Mouse (Mus musculus): ENCODE measurements around the gene Ttc7b. TPM values are rescaled to one million over a fixed set of nuclear protein-coding genes. Genes with fewer than 3 reads are reported as not detected.

The Ttc7b gene
- polyA plus RNA-seq, 1 experiment from 2014 or later = 7.4 TPM

- H3K4me2 ChIP-seq (ENCODE audit: low read length) = no peak overlapping the region
- no peaks in the 10 kb centered on the region for H3K36me3 ChIP-seq (ENCODE audit: control insufficient read depth, insufficient read depth)
- H3K9ac ChIP-seq (replicated peaks; ENCODE audit: low read depth, low read length) = no peak overlapping the region
- no peak overlapping the region for H3K4me3 ChIP-seq (replicated peaks; ENCODE audit: low read length)
- no peaks in the 10 kb centered on the region for H3K27me3 ChIP-seq (replicated peaks; ENCODE audit: control insufficient read depth, insufficient read depth, low read length)
- no peaks in the 10 kb centered on the region for H3K9me3 ChIP-seq (ENCODE audit: control insufficient read depth, low read length)
- no peak for ATAC-seq
- WGBS = 73% methylated on average over 3 of the region's 3 CpGs
- H3K27ac ChIP-seq (ENCODE audit: low read length) = no peak overlapping the region
- peaks cover 28% of the 10 kb centered on the region for H3K4me1 ChIP-seq (replicated peaks; ENCODE audit: control insufficient read depth, insufficient read depth, low read length)
These were observed 243.1 kb downstream of the Ttc7b start for GRCm38 (mm10) chr12:100277534-100277905.

- H3K9me3 ChIP-seq (ENCODE audit: control insufficient read depth, low read length) = no peaks in the 10 kb centered on the region
- H3K9ac ChIP-seq (replicated peaks; ENCODE audit: low read depth, low read length) = 0 out of 2 replicates have a peak overlapping the region, but pooled peaks have one; percentile 26
- H3K4me3 ChIP-seq (replicated peaks; ENCODE audit: low read length) = no peak overlapping the region
- no peak overlapping the region for H3K4me2 ChIP-seq (ENCODE audit: low read length)
- peak overlapping the region; percentile 44 for H3K27ac ChIP-seq (ENCODE audit: low read length)
- ATAC-seq = peak; percentile 47; the same call in 1 of the 2 replicates
- peaks cover 21% of the 10 kb centered on the region for H3K4me1 ChIP-seq (replicated peaks; ENCODE audit: control insufficient read depth, insufficient read depth, low read length)
- 25% methylated on average over 20 of the region's 20 CpGs for whole genome bisulfite sequencing
- no peaks in the 10 kb centered on the region for H3K27me3 ChIP-seq (replicated peaks; ENCODE audit: control insufficient read depth, insufficient read depth, low read length)
- H3K36me3 ChIP-seq (ENCODE audit: control insufficient read depth, insufficient read depth) = no peaks in the 10 kb centered on the region
These were observed 243.8 kb downstream of the Ttc7b start for GRCm38 (mm10) chr12:100276607-100277533.

GRCm38 (mm10) chr12:100275850-100276249 is 244.8 kb downstream of the Ttc7b start:
- 72% methylated on average over 5 of the region's 5 CpGs for WGBS

GRCm38 (mm10) chr12:100273033-100273432 is 247.6 kb downstream of the Ttc7b start:
- H3K4me1 ChIP-seq (replicated peaks; ENCODE audit: control insufficient read depth, insufficient read depth, low read length) = peaks cover 15% of the 10 kb centered on the region
- H3K9ac ChIP-seq (replicated peaks; ENCODE audit: low read depth, low read length) = no peak overlapping the region
- no peak overlapping the region for H3K4me2 ChIP-seq (ENCODE audit: low read length)
- no peaks in the 10 kb centered on the region for H3K27me3 ChIP-seq (replicated peaks; ENCODE audit: control insufficient read depth, insufficient read depth, low read length)
- H3K9me3 ChIP-seq (ENCODE audit: control insufficient read depth, low read length) = no peaks in the 10 kb centered on the region
- no peak overlapping the region for H3K4me3 ChIP-seq (replicated peaks; ENCODE audit: low read length)
- no peak overlapping the region for H3K27ac ChIP-seq (ENCODE audit: low read length)
- ATAC-seq = no peak
- no peaks in the 10 kb centered on the region for H3K36me3 ChIP-seq (ENCODE audit: control insufficient read depth, insufficient read depth)
- WGBS = 84% methylated on average over 2 of the region's 2 CpGs

More at GRCm38 (mm10) chr12:100275850-100276249, 244.8 kb downstream of the Ttc7b start:
- H3K4me2 ChIP-seq (ENCODE audit: low read length) = no peak overlapping the region
- no peaks in the 10 kb centered on the region for H3K36me3 ChIP-seq (ENCODE audit: control insufficient read depth, insufficient read depth)
- no peak overlapping the region for H3K4me3 ChIP-seq (replicated peaks; ENCODE audit: low read length)
- H3K27me3 ChIP-seq (replicated peaks; ENCODE audit: control insufficient read depth, insufficient read depth, low read length) = no peaks in the 10 kb centered on the region
- H3K27ac ChIP-seq (ENCODE audit: low read length) = no peak overlapping the region; the same call in 1 of the 2 replicates
- no peak for ATAC-seq
- H3K4me1 ChIP-seq (replicated peaks; ENCODE audit: control insufficient read depth, insufficient read depth, low read length) = peaks cover 15% of the 10 kb centered on the region
- no peaks in the 10 kb centered on the region for H3K9me3 ChIP-seq (ENCODE audit: control insufficient read depth, low read length)
- H3K9ac ChIP-seq (replicated peaks; ENCODE audit: low read depth, low read length) = no peak overlapping the region

GRCm38 (mm10) chr12:100269967-100270662 is 250.5 kb downstream of the Ttc7b start:
- Histone ChIP-seq H3K4me2 (ENCODE audit: low read length) (no peak overlapping the region), H3K9ac (replicated peaks; ENCODE audit: low read depth, low read length) (no peak overlapping the region), H3K4me3 (replicated peaks; ENCODE audit: low read length) (no peak overlapping the region), H3K4me1 (replicated peaks; ENCODE audit: control insufficient read depth, insufficient read depth, low read length) (peaks cover 12% of the 10 kb centered on the region), H3K36me3 (ENCODE audit: control insufficient read depth, insufficient read depth) (no peaks in the 10 kb centered on the region), H3K27me3 (replicated peaks; ENCODE audit: control insufficient read depth, insufficient read depth, low read length) (no peaks in the 10 kb centered on the region), H3K27ac (ENCODE audit: low read length) (no peak overlapping the region), H3K9me3 (ENCODE audit: control insufficient read depth, low read length) (no peaks in the 10 kb centered on the region)
- ATAC-seq = no peak
- WGBS = 87% methylated on average over 9 of the region's 9 CpGs

- 14% methylated on average over 6 of the region's 6 CpGs for WGBS
- ATAC-seq = no peak
These were observed 252.6 kb downstream of the Ttc7b start for GRCm38 (mm10) chr12:100268011-100268410.

GRCm38 (mm10) chr12:100265546-100266309 is 254.9 kb downstream of the Ttc7b start:
- no peaks in the 10 kb centered on the region for H3K9me3 ChIP-seq (ENCODE audit: control insufficient read depth, low read length)
- H3K4me1 ChIP-seq (replicated peaks; ENCODE audit: control insufficient read depth, insufficient read depth, low read length) = peaks cover 15% of the 10 kb centered on the region
- H3K9ac ChIP-seq (replicated peaks; ENCODE audit: low read depth, low read length) = no peak overlapping the region
- no peak overlapping the region for H3K4me3 ChIP-seq (replicated peaks; ENCODE audit: low read length)
- no peaks in the 10 kb centered on the region for H3K27me3 ChIP-seq (replicated peaks; ENCODE audit: control insufficient read depth, insufficient read depth, low read length)
- H3K27ac ChIP-seq (ENCODE audit: low read length) = peak overlapping the region; percentile 51
- WGBS = 32% methylated on average over 9 of the region's 9 CpGs
- peak; percentile 89 for ATAC-seq
- no peak overlapping the region for H3K4me2 ChIP-seq (ENCODE audit: low read length)
- no peaks in the 10 kb centered on the region for H3K36me3 ChIP-seq (ENCODE audit: control insufficient read depth, insufficient read depth)

More at GRCm38 (mm10) chr12:100268011-100268410, 252.6 kb downstream of the Ttc7b start:
- Histone ChIP-seq H3K4me3 (replicated peaks; ENCODE audit: low read length) (no peak overlapping the region), H3K27me3 (replicated peaks; ENCODE audit: control insufficient read depth, insufficient read depth, low read length) (no peaks in the 10 kb centered on the region), H3K4me1 (replicated peaks; ENCODE audit: control insufficient read depth, insufficient read depth, low read length) (peaks cover 15% of the 10 kb centered on the region), H3K4me2 (ENCODE audit: low read length) (no peak overlapping the region), H3K9ac (replicated peaks; ENCODE audit: low read depth, low read length) (no peak overlapping the region), H3K9me3 (ENCODE audit: control insufficient read depth, low read length) (no peaks in the 10 kb centered on the region), H3K36me3 (ENCODE audit: control insufficient read depth, insufficient read depth) (no peaks in the 10 kb centered on the region), H3K27ac (ENCODE audit: low read length) (no peak overlapping the region)

GRCm38 (mm10) chr12:100264941-100265340 is 255.7 kb downstream of the Ttc7b start:
- no peak for ATAC-seq
- WGBS = 89% methylated on average over 4 of the region's 4 CpGs

GRCm38 (mm10) chr12:100262846-100263245 is 257.8 kb downstream of the Ttc7b start:
- H3K36me3 ChIP-seq (ENCODE audit: control insufficient read depth, insufficient read depth) = no peaks in the 10 kb centered on the region
- peaks cover 19% of the 10 kb centered on the region for H3K4me1 ChIP-seq (replicated peaks; ENCODE audit: control insufficient read depth, insufficient read depth, low read length)
- WGBS = 68% methylated on average over 6 of the region's 6 CpGs
- no peak overlapping the region for H3K4me3 ChIP-seq (replicated peaks; ENCODE audit: low read length)
- no peak overlapping the region for H3K9ac ChIP-seq (replicated peaks; ENCODE audit: low read depth, low read length)
- H3K27me3 ChIP-seq (replicated peaks; ENCODE audit: control insufficient read depth, insufficient read depth, low read length) = no peaks in the 10 kb centered on the region
- no peak for ATAC-seq
- H3K4me2 ChIP-seq (ENCODE audit: low read length) = no peak overlapping the region
- no peak overlapping the region for H3K27ac ChIP-seq (ENCODE audit: low read length)
- no peaks in the 10 kb centered on the region for H3K9me3 ChIP-seq (ENCODE audit: control insufficient read depth, low read length)

More at GRCm38 (mm10) chr12:100264941-100265340, 255.7 kb downstream of the Ttc7b start:
- no peaks in the 10 kb centered on the region for H3K9me3 ChIP-seq (ENCODE audit: control insufficient read depth, low read length)
- H3K27ac ChIP-seq (ENCODE audit: low read length) = peak overlapping the region; percentile 51
- H3K4me2 ChIP-seq (ENCODE audit: low read length) = no peak overlapping the region
- no peaks in the 10 kb centered on the region for H3K27me3 ChIP-seq (replicated peaks; ENCODE audit: control insufficient read depth, insufficient read depth, low read length)
- peaks cover 19% of the 10 kb centered on the region for H3K4me1 ChIP-seq (replicated peaks; ENCODE audit: control insufficient read depth, insufficient read depth, low read length)
- no peak overlapping the region for H3K9ac ChIP-seq (replicated peaks; ENCODE audit: low read depth, low read length)
- no peak overlapping the region for H3K4me3 ChIP-seq (replicated peaks; ENCODE audit: low read length)
- H3K36me3 ChIP-seq (ENCODE audit: control insufficient read depth, insufficient read depth) = no peaks in the 10 kb centered on the region
